Mouse (Mus musculus): ENCODE data around the gene Cntnap2.

Cntnap2 gene

GRCm38 (mm10) chr6:46232889-46233288, 1173.7 kb downstream of the Cntnap2 start:
- DNase-seq (ENCODE audit: low read depth, low spot score): no peak

- DNase-seq (ENCODE audit: low read depth, low spot score): no peak
Measured at GRCm38 (mm10) chr6:46240349-46240748, 1181.2 kb downstream of the Cntnap2 start.

GRCm38 (mm10) chr6:46263171-46263570, 1204.0 kb downstream of the Cntnap2 start:
- no peak for DNase-seq (ENCODE audit: low read depth, low spot score)

- no peak for DNase-seq (ENCODE audit: low read depth, low spot score)
Measured at GRCm38 (mm10) chr6:46346946-46347345, 1287.8 kb downstream of the Cntnap2 start.

GRCm38 (mm10) chr6:46361091-46361490, 1301.9 kb downstream of the Cntnap2 start:
- DNase-seq (ENCODE audit: low read depth, low spot score): no peak

GRCm38 (mm10) chr6:46362156-46362555, 1303.0 kb downstream of the Cntnap2 start:
- no peak for DNase-seq (ENCODE audit: low read depth, low spot score)

- DNase-seq (ENCODE audit: low read depth, low spot score): no peak
Measured at GRCm38 (mm10) chr6:46398725-46399589, 1339.8 kb downstream of the Cntnap2 start.

GRCm38 (mm10) chr6:46414154-46414553, 1355.0 kb downstream of the Cntnap2 start:
- no peak for DNase-seq (ENCODE audit: low read depth, low spot score)

GRCm38 (mm10) chr6:46414562-46414961, 1355.4 kb downstream of the Cntnap2 start:
- no peak for DNase-seq (ENCODE audit: low read depth, low spot score)

- no peak for DNase-seq (ENCODE audit: low read depth, low spot score)
Measured at GRCm38 (mm10) chr6:46419827-46420226, 1360.7 kb downstream of the Cntnap2 start.

- no peak for DNase-seq (ENCODE audit: low read depth, low spot score)
Measured at GRCm38 (mm10) chr6:46420349-46420748, 1361.2 kb downstream of the Cntnap2 start.

GRCm38 (mm10) chr6:46428231-46428630, 1369.1 kb downstream of the Cntnap2 start:
- DNase-seq (ENCODE audit: low read depth, low spot score): no peak

GRCm38 (mm10) chr6:46450917-46451638, 1391.9 kb downstream of the Cntnap2 start:
- DNase-seq (ENCODE audit: low read depth, low spot score): no peak

- no peak for DNase-seq (ENCODE audit: low read depth, low spot score)
Measured at GRCm38 (mm10) chr6:46472683-46473082, 1413.5 kb downstream of the Cntnap2 start.

GRCm38 (mm10) chr6:46484392-46484791, 1425.2 kb downstream of the Cntnap2 start:
- no peak for DNase-seq (ENCODE audit: low read depth, low spot score)

GRCm38 (mm10) chr6:46502786-46503185, 1443.6 kb downstream of the Cntnap2 start:
- DNase-seq (ENCODE audit: low read depth, low spot score): no peak

- DNase-seq (ENCODE audit: low read depth, low spot score): no peak
Measured at GRCm38 (mm10) chr6:46512841-46513240, 1453.7 kb downstream of the Cntnap2 start.

GRCm38 (mm10) chr6:46537586-46537985, 1478.4 kb downstream of the Cntnap2 start:
- DNase-seq (ENCODE audit: low read depth, low spot score): peak; percentile 51

GRCm38 (mm10) chr6:46563470-46563869, 1504.3 kb downstream of the Cntnap2 start:
- no peak for DNase-seq (ENCODE audit: low read depth, low spot score)

- DNase-seq (ENCODE audit: low read depth, low spot score): no peak
Measured at GRCm38 (mm10) chr6:46575055-46575454, 1515.9 kb downstream of the Cntnap2 start.

GRCm38 (mm10) chr6:46612365-46612764, 1553.2 kb downstream of the Cntnap2 start:
- DNase-seq (ENCODE audit: low read depth, low spot score): no peak

GRCm38 (mm10) chr6:46612872-46613271, 1553.7 kb downstream of the Cntnap2 start:
- no peak for DNase-seq (ENCODE audit: low read depth, low spot score)

GRCm38 (mm10) chr6:46669018-46669417, 1609.9 kb downstream of the Cntnap2 start:
- no peak for DNase-seq (ENCODE audit: low read depth, low spot score)

Measured in ES-CJ7 (cell line).